Mouse (Mus musculus) olfactory bulb, adult 2 months (tissue): Measurements from ENCODE around the gene Grk5.

Experiments used
- CTCF ChIP-seq: fragments of 200-500 bp; IDR thresholded peaks from 2 replicates; pipeline ENCODE4 v1.5.1; 2012; ENCODE audit warnings: low read depth, mild to moderate bottlenecking, low read length, moderate library complexity; ENCODE audit not compliant: insufficient read depth
- POLR2A ChIP-seq: fragments of 200-500 bp; IDR thresholded peaks from 2 replicates; pipeline ENCODE4 v1.6.1; 2012; ENCODE audit warnings: mild to moderate bottlenecking, low read depth, low read length, moderate library complexity; ENCODE audit not compliant: insufficient read depth

DNA sequence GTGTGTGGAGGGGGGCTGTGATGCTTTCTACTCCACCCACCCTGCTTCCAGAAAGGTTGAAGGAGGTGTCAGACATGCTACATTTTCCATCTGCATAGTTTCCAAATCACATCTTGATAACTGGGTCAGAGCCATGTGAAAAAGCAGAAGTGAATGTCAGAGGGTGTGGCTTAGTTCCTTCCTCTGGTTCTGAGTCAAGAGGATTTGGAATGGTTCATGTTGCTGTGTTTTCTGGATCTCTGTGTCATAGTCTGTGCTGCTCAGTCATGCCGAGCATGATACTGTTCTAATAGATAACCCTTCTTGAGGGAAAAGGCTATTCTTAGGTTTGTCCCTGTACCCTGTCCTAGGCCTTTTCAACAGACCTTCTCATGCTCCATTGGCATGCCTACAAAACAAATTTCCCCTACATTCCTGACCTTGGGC is 50.4 kb downstream of the Grk5 start:
- TF ChIP-seq CTCF = no peak
- TF ChIP-seq POLR2A = no peak
